Mouse (Mus musculus) erythroblast, embryonic 14.5 days (primary cell): Measurements from ENCODE around the gene Ptges3l.

ENCODE experiments used
- GATA1 ChIP-seq: IDR thresholded peaks from 2 replicates; pipeline ENCODE4 v1.6.1; 2012; ENCODE audit warnings: low read length, inconsistent platforms, mixed read lengths
- TAL1 ChIP-seq: IDR thresholded peaks from 3 replicates; pipeline ENCODE4 v1.6.1; 2012; ENCODE audit warnings: low read length, inconsistent platforms, mixed read lengths

- TF ChIP-seq TAL1 (no peak), GATA1 (no peak)
Observed at GRCm38 (mm10) chr11:101451536-101451935, 26.4 kb upstream of the Ptges3l start.
